26 mouse cellular contexts compared by ENCODE assay signal in genomic region chr19:57354050-57354449, GRCm38 (mm10).
"Had no signal": no experiment of that assay in that cellular context is flagged by ENCODE, and none has a peak within 500 bp of the region (broad histone marks: within the 10 kb centered on the region; RNA-seq: fewer than 3 reads in every experiment).

No protein-coding gene starts in this region.

- H3K36me3 ChIP-seq: embryonic facial prominence, embryonic 10.5 days; embryonic facial prominence, embryonic 12.5 days; embryonic facial prominence, embryonic 13.5 days; embryonic facial prominence, embryonic 15.5 days; forebrain, embryonic 12.5 days; heart, embryonic 10.5 days had no signal

- DNase-seq: cerebellum, adult 8-10 months; cerebellum, adult 9-10 months; cerebellum, adult 9-11 months; cerebellum, postnatal 10 days; cerebellum, postnatal 14 days; cerebellum, postnatal 25 days; cerebellum, postnatal 36 days; embryo, embryonic 11 days; forebrain, postnatal 0 days; gastrocnemius, adult 2 months; gastrocnemius, postnatal 10 days; gastrocnemius, postnatal 14 days; gastrocnemius, postnatal 25 days; heart, adult 18-20 months had no signal

- ATAC-seq: forebrain, embryonic 13.5 days; forebrain, embryonic 14.5 days; forebrain, embryonic 16.5 days; forebrain, postnatal 0 days had no signal

- H3K9me3 ChIP-seq: embryonic facial prominence, embryonic 10.5 days; embryonic facial prominence, embryonic 12.5 days; embryonic facial prominence, embryonic 13.5 days; embryonic facial prominence, embryonic 15.5 days; forebrain, embryonic 10.5 days; forebrain, embryonic 12.5 days; forebrain, embryonic 13.5 days; heart, embryonic 10.5 days had no signal

- H3K9ac ChIP-seq: embryonic facial prominence, embryonic 12.5 days; embryonic facial prominence, embryonic 13.5 days; embryonic facial prominence, embryonic 15.5 days; forebrain, embryonic 12.5 days; forebrain, embryonic 13.5 days; forebrain, postnatal 0 days had no signal

- H3K27me3 ChIP-seq: embryonic facial prominence, embryonic 12.5 days; embryonic facial prominence, embryonic 13.5 days; embryonic facial prominence, embryonic 15.5 days; forebrain, embryonic 12.5 days; forebrain, embryonic 13.5 days had no signal

- H3K4me2 ChIP-seq: embryonic facial prominence, embryonic 12.5 days; embryonic facial prominence, embryonic 13.5 days; embryonic facial prominence, embryonic 15.5 days; forebrain, embryonic 12.5 days; forebrain, embryonic 13.5 days; heart, embryonic 11.5 days had no signal

- H3K27ac ChIP-seq: embryonic facial prominence, embryonic 10.5 days; embryonic facial prominence, embryonic 12.5 days; forebrain, embryonic 10.5 days; forebrain, embryonic 12.5 days; forebrain, embryonic 13.5 days; heart, embryonic 10.5 days had no signal

- H3K4me3 ChIP-seq: embryonic facial prominence, embryonic 10.5 days; embryonic facial prominence, embryonic 12.5 days; embryonic facial prominence, embryonic 13.5 days; embryonic facial prominence, embryonic 15.5 days; erythroblast, embryonic 14.5 days; forebrain, embryonic 10.5 days; forebrain, embryonic 12.5 days; forebrain, embryonic 13.5 days; gastrocnemius, adult 2 months; heart, embryonic 10.5 days had no signal
